ENCODE assay signal across 15 mouse cellular contexts in genomic region chrX:168191944-168192343, GRCm38 (mm10).
A peak's percentile ranks its signal among the peaks of the same experiment; 100 is the strongest.
DNase-seq lines count a peak whose midpoint lies in the region; TF ChIP-seq lines count a peak whose summit lies in the region.
"Had no signal": no experiment of that assay in that cellular context is flagged by ENCODE, and none has a peak within 500 bp of the region (broad histone marks: within the 10 kb centered on the region; RNA-seq: fewer than 3 reads in every experiment).

No protein-coding gene starts in this region.

- H3K27me3 ChIP-seq in cerebellum, adult 2 months (ENCODE audit: control insufficient read depth, insufficient read depth, low read length): no peaks in the 10 kb centered on the region
- H3K27me3 ChIP-seq in kidney, adult 2 months (replicated peaks; ENCODE audit: control insufficient read depth, insufficient read depth, low read length): no peaks in the 10 kb centered on the region
- H3K27me3 ChIP-seq: hindbrain, embryonic 12.5 days had no signal

- 18% methylated on average over 1 of the region's 1 CpGs for WGBS in cerebellum, adult 2 months
- 36% methylated on average over 1 of the region's 1 CpGs for WGBS in kidney, adult 2 months

- H3K27ac ChIP-seq in cerebellum, adult 2 months (ENCODE audit: insufficient read depth, low read length): no peak overlapping the region
- H3K27ac ChIP-seq in kidney, adult 2 months (ENCODE audit: insufficient read depth, low read depth, low read length): no peak overlapping the region
- H3K27ac ChIP-seq: embryonic facial prominence, embryonic 13.5 days; hindbrain, embryonic 12.5 days; liver, embryonic 14.5 days; neural tube, embryonic 13.5 days had no signal

- H3K36me3 ChIP-seq in kidney, adult 2 months (ENCODE audit: control insufficient read depth, insufficient read depth, low read length): no peaks in the 10 kb centered on the region
- H3K36me3 ChIP-seq: embryonic facial prominence, embryonic 13.5 days; hindbrain, embryonic 12.5 days; neural tube, embryonic 13.5 days had no signal

- intact Hi-C loops in left cerebral cortex, postnatal 25 days (cut with DNase I): no loop called here

- peak; percentile 1 for DNase-seq in adrenal gland, postnatal 10 days
- DNase-seq in adrenal gland, postnatal 14 days: no peak
- peak; percentile 21 to 56 for DNase-seq in cerebellum, adult 2 months
- peak; percentile 67 for DNase-seq in layer of hippocampus, adult 11-12 months (ENCODE audit: low spot score)
- peak; percentile 20 to 79 for DNase-seq in left cerebral cortex, postnatal 25 days (ENCODE audit: low spot score in 2 of 2)
- DNase-seq in kidney, adult 2 months: no peak
- no peak for DNase-seq in thymus, postnatal 10 days (ENCODE audit: low spot score in 2 of 2)
- DNase-seq in thymus, postnatal 0 days (ENCODE audit: low spot score): no peak
- DNase-seq: adrenal gland, adult 2 months; kidney, postnatal 25 days had no signal

- H3K4me1 ChIP-seq in cerebellum, adult 2 months (ENCODE audit: control insufficient read depth, insufficient read depth, low read length): no peaks in the 10 kb centered on the region
- H3K4me1 ChIP-seq in kidney, adult 2 months (ENCODE audit: control insufficient read depth, insufficient read depth, low read length): no peaks in the 10 kb centered on the region
- H3K4me1 ChIP-seq: embryonic facial prominence, embryonic 13.5 days; hindbrain, embryonic 12.5 days; megakaryocyte, embryonic 14.5 days; neural tube, embryonic 13.5 days had no signal

- no peak for TF ChIP-seq POLR2A in cerebellum, adult 2 months (IDR thresholded peaks at IDR 0.05; ENCODE audit: borderline replicate concordance, insufficient read depth, low read length)
- no peak for TF ChIP-seq POLR2A in kidney, adult 2 months (IDR thresholded peaks at IDR 0.05; ENCODE audit: low read depth, low read length)

- H3K4me3 ChIP-seq in cerebellum, adult 2 months (replicated peaks; ENCODE audit: insufficient read depth, low read depth, low read length): no peak overlapping the region
- no peak overlapping the region for H3K4me3 ChIP-seq in kidney, adult 2 months (ENCODE audit: insufficient read depth, low read depth, low read length)
- H3K4me3 ChIP-seq: embryonic facial prominence, embryonic 13.5 days; hindbrain, embryonic 12.5 days; megakaryocyte, embryonic 14.5 days; neural tube, embryonic 13.5 days had no signal

- TF ChIP-seq CTCF in cerebellum, adult 2 months (IDR thresholded peaks at IDR 0.05; ENCODE audit: borderline replicate concordance, insufficient read depth, low read depth, low read length): no peak
- no peak for TF ChIP-seq CTCF in kidney, adult 2 months (conservative IDR thresholded peaks at IDR 0.05; ENCODE audit: insufficient read depth, insufficient read length, low read depth, low read length)

Comparison
In these comparisons a context has a peak if more than half of its experiments do, and no peak if none do; other contexts are left out.
1. DNase-seq: peak in adrenal gland, postnatal 10 days (single experiment), cerebellum, adult 2 months (2 of 2), layer of hippocampus, adult 11-12 months (single experiment) and left cerebral cortex, postnatal 25 days (2 of 2); none in adrenal gland, postnatal 14 days (single experiment), kidney, adult 2 months (single experiment), thymus, postnatal 10 days (0 of 2) and thymus, postnatal 0 days (single experiment).